Mouse (Mus musculus) lung, postnatal 0 days (tissue): Measurements from ENCODE around the gene Serpine1.

ENCODE experiments used
- CTCF ChIP-seq: IDR thresholded peaks from 2 replicates; pipeline ENCODE4 v1.5.1; 2016; ENCODE audit warnings: antibody characterized with exemption, mild to moderate bottlenecking
- EP300 ChIP-seq: IDR thresholded peaks from 2 replicates; pipeline ENCODE4 v1.6.1; 2016; ENCODE audit warnings: antibody characterized with exemption, mild to moderate bottlenecking, control low read depth

GRCm38 (mm10) chr5:137116987-137117386 is 44.9 kb upstream of the Serpine1 start:
- TF ChIP-seq EP300 (no peak), CTCF (no peak)
